Mouse (Mus musculus) thymus, postnatal 36 days (tissue): ENCODE measurements around the gene Fat1.

ENCODE experiments used
- DNase-seq, 2 experiments: peaks; one replicate each; pipeline ENCODE4 v3.0.0; 2022; ENCODE audit warnings: mixed read lengths in 2 of 2

Gene Fat1

DNA sequence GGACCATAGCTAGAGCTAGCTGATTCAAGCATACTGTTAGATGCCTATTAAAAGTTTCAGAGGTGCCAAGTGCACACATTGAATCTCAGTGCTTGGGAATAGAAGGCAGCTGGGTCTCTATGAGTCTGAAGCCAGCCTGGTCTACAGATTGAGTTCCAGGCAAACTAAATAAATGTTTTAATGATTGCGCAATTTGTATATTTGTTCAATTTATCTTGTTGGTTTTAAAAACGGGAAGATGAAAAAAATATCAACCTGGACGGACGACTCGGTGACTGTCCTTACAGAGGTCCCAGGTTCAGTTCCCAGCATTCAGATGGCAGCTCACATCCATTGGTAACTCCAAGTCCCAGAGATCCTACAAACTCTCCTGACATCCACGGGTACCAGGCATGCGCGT is 135.7 kb downstream of the Fat1 start:
- DNase-seq: no peak

DNA sequence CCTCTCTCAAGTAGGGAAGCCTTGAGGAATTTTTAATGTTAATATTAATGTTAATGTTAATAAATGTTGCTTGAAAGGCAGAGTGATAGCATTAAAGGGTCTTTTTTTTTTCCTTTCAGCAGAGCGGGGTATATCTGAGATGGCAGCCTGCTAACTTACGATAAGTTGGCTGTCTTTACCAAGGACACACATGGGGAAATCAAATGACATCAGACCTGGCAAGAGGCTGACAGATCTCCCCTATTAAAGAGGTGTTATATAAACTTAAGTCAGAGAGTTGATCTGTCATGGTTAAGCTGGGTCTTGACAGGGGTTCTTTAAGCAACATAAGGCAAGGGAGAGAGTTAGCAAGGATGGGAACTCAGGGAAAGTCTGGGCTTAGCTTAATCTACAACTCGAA is 145.6 kb downstream of the Fat1 start:
- DNase-seq: no peak

- no peak for DNase-seq
These were observed 158.4 kb downstream of the Fat1 start for GRCm38 (mm10) chr8:45093599-45093998.
